Mouse (Mus musculus) MEL (cell line): Measurements from ENCODE around the gene Scn3b. TPM values are rescaled to one million over a fixed set of nuclear protein-coding genes. Genes with fewer than 3 reads are reported as not detected.

Experiments used
- DNase-seq: peaks from one replicate; pipeline ENCODE4 v3.0.0; 2011; ENCODE audit warnings: low read depth, low spot score
- H3K27ac ChIP-seq: 2 replicates; pipeline ENCODE4 v1.5.1; 2012; ENCODE audit warnings: low read depth, mild to moderate bottlenecking, control low read depth, low read length, moderate library complexity; ENCODE audit not compliant: control insufficient read depth
- H3K27me3 ChIP-seq, 2 experiments: fragments of 150-350 bp in 1 of 2; sonication (generic) in 1 of 2; 2 replicates each; pipeline ENCODE4 v1.6.1; 2012; ENCODE audit warnings: low read length in 2 of 2, mild to moderate bottlenecking in 2 of 2, improper control_type of control experiment in 1 of 2, moderate library complexity in 1 of 2; ENCODE audit not compliant: insufficient read depth in 2 of 2, control insufficient read depth in 1 of 2
- H3K36me3 ChIP-seq, 2 experiments: 2 replicates each; pipeline ENCODE4 v1.6.1; 2012 to 2014; ENCODE audit warnings: low read length in 2 of 2, improper control_type of control experiment in 1 of 2, inconsistent platforms in 1 of 2, mild to moderate bottlenecking in 1 of 2; ENCODE audit not compliant: insufficient read depth in 2 of 2, control insufficient read depth in 1 of 2
- H3K4me1 ChIP-seq, 2 experiments: fragments of 150-350 bp in 1 of 2; sonication (generic) in 1 of 2; 2 replicates each; pipeline ENCODE4 v1.6.1; 2012; ENCODE audit warnings: low read length in 2 of 2, improper control_type of control experiment in 1 of 2, mild to moderate bottlenecking in 1 of 2; ENCODE audit not compliant: insufficient read depth in 2 of 2, control insufficient read depth in 1 of 2
- H3K4me3 ChIP-seq, 2 experiments: fragments of 150-350 bp in 1 of 2; sonication (generic) in 1 of 2; 2 replicates each; pipeline ENCODE4 v1.5.1; 2012; ENCODE audit warnings: low read depth in 2 of 2, low read length in 2 of 2, mild to moderate bottlenecking in 2 of 2, moderate library complexity in 2 of 2, control low read depth in 1 of 2, improper control_type of control experiment in 1 of 2; ENCODE audit not compliant: control insufficient read depth in 1 of 2, insufficient read depth in 1 of 2
- H3K79me2 ChIP-seq: 2 replicates; pipeline ENCODE4 v1.6.1; 2012; ENCODE audit warnings: mild to moderate bottlenecking, low read length, moderate library complexity; ENCODE audit not compliant: control insufficient read depth, poor library complexity, insufficient read depth
- H3K9ac ChIP-seq: 2 replicates; pipeline ENCODE4 v1.6.1; 2012; ENCODE audit warnings: low read depth, mild to moderate bottlenecking, control low read depth, low read length, moderate library complexity; ENCODE audit not compliant: control insufficient read depth, poor library complexity, severe bottlenecking
- H3K9me3 ChIP-seq: fragments of 150-350 bp; sonication (generic); replicated peaks from 2 replicates; pipeline ENCODE4 v1.6.1; 2012; ENCODE audit warnings: mild to moderate bottlenecking, low read length, improper control_type of control experiment, moderate library complexity; ENCODE audit not compliant: insufficient read depth
- CHD1 ChIP-seq: IDR thresholded peaks from 2 replicates; pipeline ENCODE4 v1.6.1; 2012; ENCODE audit warnings: low read depth, mild to moderate bottlenecking, inconsistent platforms, low read length, improper control_type of control experiment
- EP300 ChIP-seq, 2 experiments: IDR thresholded peaks; 2 replicates each; pipeline ENCODE4 v1.6.1; 2011; ENCODE audit warnings: improper control_type of control experiment in 2 of 2, low read length in 2 of 2, low read depth in 1 of 2, mild to moderate bottlenecking in 1 of 2
- ETS1 ChIP-seq: IDR thresholded peaks from 2 replicates; pipeline ENCODE4 v1.6.1; 2012; ENCODE audit warnings: low read depth, mild to moderate bottlenecking, inconsistent platforms, low read length, improper control_type of control experiment, moderate library complexity
- GABPA ChIP-seq: IDR thresholded peaks from 2 replicates; pipeline ENCODE4 v1.6.1; 2012; ENCODE audit warnings: low read depth, mild to moderate bottlenecking, inconsistent platforms, low read length, improper control_type of control experiment, moderate library complexity
- HCFC1 ChIP-seq: IDR thresholded peaks from 2 replicates; pipeline ENCODE4 v1.6.1; 2012; ENCODE audit warnings: low read depth, mild to moderate bottlenecking, inconsistent platforms, low read length, improper control_type of control experiment, moderate library complexity
- JUND ChIP-seq: IDR thresholded peaks from 2 replicates; pipeline ENCODE4 v1.6.1; 2011; ENCODE audit warnings: low read depth, mild to moderate bottlenecking, improper control_type of control experiment, low read length
- KAT2A ChIP-seq: conservative IDR thresholded peaks from 2 replicates; pipeline ENCODE4 v1.6.1; 2012; ENCODE audit warnings: low read depth, low read length, improper control_type of control experiment, inconsistent platforms
- MAX ChIP-seq: IDR thresholded peaks from 2 replicates; pipeline ENCODE4 v1.6.1; 2011; ENCODE audit warnings: low read length, improper control_type of control experiment
- MAZ ChIP-seq: IDR thresholded peaks from 2 replicates; pipeline ENCODE4 v1.6.1; 2012; ENCODE audit warnings: low read depth, mild to moderate bottlenecking, inconsistent platforms, low read length, improper control_type of control experiment
- MXI1 ChIP-seq: IDR thresholded peaks from 2 replicates; pipeline ENCODE4 v1.6.1; 2011; ENCODE audit warnings: mild to moderate bottlenecking, low read depth, low read length, improper control_type of control experiment
- MYC ChIP-seq: IDR thresholded peaks from 2 replicates; pipeline ENCODE4 v1.6.1; 2011; ENCODE audit warnings: low read depth, mild to moderate bottlenecking, low read length, improper control_type of control experiment, moderate library complexity
- RCOR1 ChIP-seq: IDR thresholded peaks from 2 replicates; pipeline ENCODE4 v1.6.1; 2012; ENCODE audit warnings: low read depth, mild to moderate bottlenecking, inconsistent platforms, low read length, improper control_type of control experiment
- UBTF ChIP-seq: IDR thresholded peaks from 2 replicates; pipeline ENCODE4 v1.6.1; 2012; ENCODE audit warnings: low read depth, mild to moderate bottlenecking, inconsistent platforms, low read length, improper control_type of control experiment, moderate library complexity, borderline replicate concordance; ENCODE audit not compliant: insufficient read depth
- ZNF384 ChIP-seq: IDR thresholded peaks from 2 replicates; pipeline ENCODE4 v1.6.1; 2012; ENCODE audit warnings: low read depth, mild to moderate bottlenecking, inconsistent platforms, low read length, improper control_type of control experiment
- polyA plus RNA-seq, 2 experiments: library from polyadenylated mRNA; stranded (reverse) in 1 of 2; unstranded in 1 of 2; fragments of >175 nt in 1 of 2; fragments of >200 nt in 1 of 2; gene quantifications; 2 replicates each; pipeline versions ENCODE4 v1.2.1 to v1.2.4; 2012; ENCODE audit warnings: low replicate concordance in 2 of 2, low read depth in 1 of 2; ENCODE audit not compliant: insufficient read length in 2 of 2, insufficient read depth in 1 of 2, missing spikeins in 1 of 2
- total RNA-seq: library from RNA; depleted of rRNA; stranded (reverse); fragments of 300-350 nt; gene quantifications from 2 replicates; pipeline ENCODE4 v1.2.3, GENCODE M21; 2012; rRNA removed

The Scn3b gene
- total and polyA plus RNA-seq, 3 experiments = not detected

GRCm38 (mm10) chr9:40336701-40337100, 67.7 kb downstream of the Scn3b start:
- Histone ChIP-seq H3K4me1 (no peaks in the 10 kb centered on the region), H3K79me2 (no peaks in the 10 kb centered on the region), H3K27ac (no peak overlapping the region), H3K9ac (no peak overlapping the region), H3K36me3 (no peaks in the 10 kb centered on the region), H3K27me3 (no peaks in the 10 kb centered on the region), H3K4me3 (no peak overlapping the region), H3K9me3 (no peaks in the 10 kb centered on the region)
- no peak for DNase-seq
- TF ChIP-seq ZNF384 = no peak
- no peak for TF ChIP-seq GABPA
- TF ChIP-seq JUND = no peak
- no peak for TF ChIP-seq MAZ
- no peak for TF ChIP-seq MAX
- TF ChIP-seq UBTF = no peak
- no peak for TF ChIP-seq HCFC1
- no peak for TF ChIP-seq MYC
- no peak for TF ChIP-seq KAT2A

GRCm38 (mm10) chr9:40337131-40337820, 68.3 kb downstream of the Scn3b start:
- H3K9ac ChIP-seq = no peak overlapping the region
- DNase-seq = no peak
- H3K27me3 ChIP-seq = no peaks in the 10 kb centered on the region
- no peaks in the 10 kb centered on the region for H3K36me3 ChIP-seq
- H3K79me2 ChIP-seq = no peaks in the 10 kb centered on the region
- H3K4me3 ChIP-seq = no peak overlapping the region
- H3K27ac ChIP-seq = no peak overlapping the region
- no peaks in the 10 kb centered on the region for H3K9me3 ChIP-seq
- TF ChIP-seq CHD1 (no peak), MXI1 (no peak), JUND (no peak), RCOR1 (no peak)
- no peaks in the 10 kb centered on the region for H3K4me1 ChIP-seq

- Histone ChIP-seq H3K4me3 (no peak overlapping the region), H3K4me1 (no peaks in the 10 kb centered on the region)
- TF ChIP-seq ETS1 (no peak), EP300 (IDR thresholded peaks at IDR 0.05; ENCODE audit: low read depth in 1 of 2, low read length in 2 of 2) (no peak)
Measured at GRCm38 (mm10) chr9:40339578-40339977, 70.6 kb downstream of the Scn3b start.

More at GRCm38 (mm10) chr9:40339578-40339977, 70.6 kb downstream of the Scn3b start:
- Histone ChIP-seq H3K27me3 (no peaks in the 10 kb centered on the region), H3K27ac (no peak overlapping the region), H3K36me3 (no peaks in the 10 kb centered on the region), H3K9me3 (no peaks in the 10 kb centered on the region), H3K79me2 (no peaks in the 10 kb centered on the region), H3K9ac (no peak overlapping the region)
- DNase-seq = no peak

Other genes starting within 250 kb of the Scn3b start
- not detected in 2 replicates for gene Olfr981, start 247.8 kb upstream of the Scn3b start, total RNA-seq
- not detected for gene Olfr981, start 247.8 kb upstream of the Scn3b start, polyA plus RNA-seq
- not detected in 2 replicates for gene Olfr982, start 195.4 kb upstream of the Scn3b start, total RNA-seq
- under 1 TPM in 1 of 2 experiments, not detected in 1; 0.04 TPM for gene Olfr982, start 195.4 kb upstream of the Scn3b start, polyA plus RNA-seq
- not detected in 2 replicates for gene Olfr983, start 175.6 kb upstream of the Scn3b start, total RNA-seq
- not detected for gene Olfr983, start 175.6 kb upstream of the Scn3b start, polyA plus RNA-seq
- gene Olfr984, start 155.0 kb upstream of the Scn3b start, total RNA-seq = not detected in 2 replicates
- not detected for gene Olfr984, start 155.0 kb upstream of the Scn3b start, polyA plus RNA-seq
- gene Olfr985, start 139.0 kb upstream of the Scn3b start, total RNA-seq = not detected in 2 replicates
- gene Olfr985, start 139.0 kb upstream of the Scn3b start, polyA plus RNA-seq = not detected
- not detected in 2 replicates for gene Tmem225, start 121.1 kb upstream of the Scn3b start, total RNA-seq
- gene Tmem225, start 121.1 kb upstream of the Scn3b start, polyA plus RNA-seq = not detected
- not detected in 2 replicates for gene Olfr986, start 88.3 kb upstream of the Scn3b start, total RNA-seq
- not detected for gene Olfr986, start 88.3 kb upstream of the Scn3b start, polyA plus RNA-seq
- 1.9 and 2.7 TPM in 2 replicates for gene Zfp202, start 76.9 kb upstream of the Scn3b start, total RNA-seq
- gene Zfp202, start 76.9 kb upstream of the Scn3b start, polyA plus RNA-seq = 1 to 10 TPM in 1 of 2 experiments, not detected in 1; 2.8 TPM